Mouse (Mus musculus) ovary, postnatal 10 days (tissue): ENCODE measurements around the gene Aldoc.

Experiments used
- DNase-seq: peaks from one replicate; pipeline ENCODE4 v3.0.0; 2022; ENCODE audit warnings: low spot score

The Aldoc gene

GRCm38 (mm10) chr11:78332676-78333075 lies 9.9 kb downstream of the Aldoc start:
- DNase-seq = no peak

GRCm38 (mm10) chr11:78333992-78334391 lies 11.2 kb downstream of the Aldoc start:
- DNase-seq = no peak

GRCm38 (mm10) chr11:78337040-78337439 lies 14.3 kb downstream of the Aldoc start:
- no peak for DNase-seq

GRCm38 (mm10) chr11:78341702-78342101 lies 18.9 kb downstream of the Aldoc start:
- no peak for DNase-seq

- DNase-seq = peak; percentile 80
Measured at GRCm38 (mm10) chr11:78343381-78344327, 20.9 kb downstream of the Aldoc start, which contains the start of gene Unc119. Unc119 (plus strand) TSS chr11:78343482.

- DNase-seq = no peak
Measured at GRCm38 (mm10) chr11:78344328-78344889, 21.6 kb downstream of the Aldoc start.

GRCm38 (mm10) chr11:78344890-78345715 lies 22.3 kb downstream of the Aldoc start:
- DNase-seq = no peak

- DNase-seq = no peak
Measured at GRCm38 (mm10) chr11:78345801-78346200, 23.0 kb downstream of the Aldoc start.

GRCm38 (mm10) chr11:78346326-78347069 lies 23.7 kb downstream of the Aldoc start:
- DNase-seq = no peak

GRCm38 (mm10) chr11:78347070-78347754 lies 24.4 kb downstream of the Aldoc start:
- DNase-seq = no peak

- DNase-seq = no peak
Measured at GRCm38 (mm10) chr11:78347908-78348307, 25.1 kb downstream of the Aldoc start.

GRCm38 (mm10) chr11:78348474-78348873 lies 25.7 kb downstream of the Aldoc start:
- DNase-seq = no peak

- DNase-seq = no peak
Measured at GRCm38 (mm10) chr11:78349441-78350358, 26.9 kb downstream of the Aldoc start.

GRCm38 (mm10) chr11:78353081-78353480 lies 30.3 kb downstream of the Aldoc start:
- no peak for DNase-seq

- no peak for DNase-seq
Measured at GRCm38 (mm10) chr11:78354905-78355304, 32.1 kb downstream of the Aldoc start.

GRCm38 (mm10) chr11:78355471-78356238 lies 32.9 kb downstream of the Aldoc start:
- no peak for DNase-seq

- no peak for DNase-seq
Measured at GRCm38 (mm10) chr11:78358330-78359007, 35.7 kb downstream of the Aldoc start.

GRCm38 (mm10) chr11:78360125-78360788 lies 37.5 kb downstream of the Aldoc start:
- DNase-seq = no peak
